Mouse (Mus musculus) stomach, postnatal 0 days (tissue): ENCODE results near the gene Tm9sf4. TPM values are rescaled to one million over a fixed set of nuclear protein-coding genes. Genes with fewer than 3 reads are reported as not detected.

Source experiments
- ATAC-seq: fragments of 200-750 bp; cut with Nextera tagmentation; 2 replicates; pipeline ENCODE4 v1.8.0; 2017; ENCODE audit not compliant: low FRiP score, low TSS enrichment
- DNase-seq: peaks from one replicate; pipeline ENCODE4 v3.0.0-alpha.2; 2016; ENCODE audit warnings: low spot score
- H3K27ac ChIP-seq: fragments of 300-500 bp; sonication (generic); replicated peaks from 2 replicates; pipeline ENCODE4 v1.5.1; 2014; ENCODE audit warnings: mild to moderate bottlenecking, control low read depth
- H3K27me3 ChIP-seq: fragments of 300-500 bp; sonication (generic); 2 replicates; pipeline ENCODE4 v1.6.1; 2014; ENCODE audit warnings: low read length; ENCODE audit not compliant: control insufficient read depth, insufficient read depth
- H3K36me3 ChIP-seq: fragments of 300-500 bp; sonication (generic); 2 replicates; pipeline ENCODE4 v1.6.1; 2014; ENCODE audit warnings: low read length, mixed read lengths; ENCODE audit not compliant: control insufficient read depth, insufficient read depth
- H3K4me1 ChIP-seq: fragments of 300-500 bp; sonication (generic); replicated peaks from 2 replicates; pipeline ENCODE4 v1.6.1; 2014; ENCODE audit warnings: antibody characterized with exemption; ENCODE audit not compliant: control insufficient read depth, insufficient read depth
- H3K4me2 ChIP-seq: fragments of 300-500 bp; sonication (generic); replicated peaks from 2 replicates; pipeline ENCODE4 v1.6.1; 2014; ENCODE audit warnings: low read depth, mild to moderate bottlenecking, control low read depth, moderate library complexity
- H3K4me3 ChIP-seq: fragments of 300-500 bp; sonication (generic); 2 replicates; pipeline ENCODE4 v1.5.1; 2014; ENCODE audit warnings: low read depth, low read length, control low read depth
- H3K9ac ChIP-seq: fragments of 300-500 bp; sonication (generic); 2 replicates; pipeline ENCODE4 v1.6.1; 2014; ENCODE audit warnings: mild to moderate bottlenecking, low read length, control low read depth, mixed read lengths
- H3K9me3 ChIP-seq: fragments of 300-500 bp; sonication (generic); 2 replicates; pipeline ENCODE4 v1.6.1; 2016; ENCODE audit warnings: low read length; ENCODE audit not compliant: control insufficient read depth
- CTCF ChIP-seq: IDR thresholded peaks from 2 replicates; pipeline ENCODE4 v1.5.1; 2016; ENCODE audit warnings: antibody characterized with exemption, low read depth, mild to moderate bottlenecking, moderate library complexity
- EP300 ChIP-seq: optimal IDR thresholded peaks from 2 replicates; pipeline ENCODE3; 2016; ENCODE audit warnings: antibody characterized with exemption
- WGBS: fragments of 180-500 bp; shearing (Covaris S2); extraction: QIAGEN DNeasy Blood & Tissue Kit; methylation state at CpG from one replicate; pipeline ENCODE4 v1.1.7; 2014; 5-methylcytosine and 5-hydroxymethylcytosine counted together
- polyA plus RNA-seq: library from polyadenylated mRNA; unstranded; fragments of >200 nt; fragmentation: Nextera tagmentation; extraction: Ambion mirVana; gene quantifications from 2 replicates; pipeline ENCODE4 v1.2.1, GENCODE M21; 2015

The Tm9sf4 gene
- polyA plus RNA-seq, 1 experiment from 2014 or later, result 45.6 TPM

DNA sequence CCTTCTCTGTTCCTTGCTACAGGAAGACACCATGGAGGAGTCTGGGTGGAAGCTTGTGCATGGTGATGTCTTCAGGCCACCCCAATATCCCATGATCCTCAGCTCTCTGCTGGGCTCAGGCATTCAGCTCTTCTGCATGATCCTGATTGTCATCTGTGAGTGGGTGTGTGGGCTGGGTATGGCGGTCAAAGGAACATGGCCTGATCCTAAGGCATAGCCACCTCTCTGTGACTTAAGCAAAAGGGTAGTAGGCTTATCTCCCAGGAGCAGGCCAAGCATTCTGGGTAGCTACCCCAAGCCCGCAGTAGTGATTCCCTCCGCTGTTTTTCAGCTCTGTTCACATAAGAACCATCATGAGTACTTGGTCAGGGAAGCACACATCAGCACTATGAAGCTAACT is 33.2 kb downstream of the Tm9sf4 start:
- ATAC-seq (no peak), DNase-seq (no peak)
- H3K9me3 ChIP-seq, result no peaks in the 10 kb centered on the region
- no peak overlapping the region for H3K9ac ChIP-seq
- H3K4me2 ChIP-seq, result no peak overlapping the region
- H3K4me3 ChIP-seq, result no peak overlapping the region
- H3K27me3 ChIP-seq, result no peaks in the 10 kb centered on the region
- WGBS, result 93% methylated on average over 3 of the region's 3 CpGs
- no peak overlapping the region for H3K27ac ChIP-seq
- H3K4me1 ChIP-seq, result no peaks in the 10 kb centered on the region
- H3K36me3 ChIP-seq, result peaks cover 42% of the 10 kb centered on the region
- TF ChIP-seq EP300, result no peak
- no peak for TF ChIP-seq CTCF

DNA sequence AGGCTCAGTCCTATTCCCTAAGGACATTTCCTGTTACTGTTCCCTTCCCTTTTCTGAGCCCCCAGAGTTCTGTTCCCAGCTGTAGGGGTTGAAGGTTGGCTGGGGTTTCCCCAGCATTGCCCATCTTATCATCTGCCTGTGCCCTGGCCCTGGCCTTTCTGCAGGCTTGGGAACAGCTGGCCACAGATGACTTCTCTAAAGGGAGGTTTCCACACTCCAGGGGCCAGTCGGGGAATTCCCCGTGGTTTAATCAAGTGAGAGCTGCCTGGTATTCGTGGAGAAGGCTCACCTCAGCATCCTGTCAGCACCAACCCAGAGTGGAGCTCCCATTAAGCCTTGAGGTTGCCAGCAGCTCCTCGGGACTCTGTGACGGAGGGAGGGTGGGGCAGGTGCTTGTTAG is 37.4 kb downstream of the Tm9sf4 start:
- TF ChIP-seq EP300, result no peak
- no peak for TF ChIP-seq CTCF
- Histone ChIP-seq H3K27me3 (no peaks in the 10 kb centered on the region), H3K4me3 (no peak overlapping the region), H3K4me2 (no peak overlapping the region), H3K27ac (no peak overlapping the region), H3K9me3 (no peaks in the 10 kb centered on the region), H3K4me1 (no peaks in the 10 kb centered on the region), H3K36me3 (peaks cover 35% of the 10 kb centered on the region), H3K9ac (no peak overlapping the region)
- ATAC-seq (no peak), DNase-seq (no peak)
- 62% methylated on average over 5 of the region's 5 CpGs for WGBS

DNA sequence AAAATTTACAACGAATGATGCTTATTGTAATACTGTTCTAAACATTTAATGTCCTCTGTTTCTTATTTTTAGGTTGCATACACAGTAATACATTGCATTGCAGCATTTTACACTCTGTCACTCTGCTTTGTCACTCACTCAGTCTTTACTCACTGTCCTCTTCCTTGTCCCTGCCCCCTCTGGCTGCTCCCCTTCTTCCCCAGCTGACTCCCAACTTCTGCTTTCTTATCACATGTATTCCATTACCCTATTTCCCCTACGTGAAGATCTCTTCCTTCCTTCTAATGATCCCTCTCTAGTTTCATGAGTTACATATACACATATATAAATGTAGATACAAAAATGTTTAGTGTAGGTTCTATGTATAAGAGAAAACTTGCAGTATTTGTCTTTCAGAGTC is 38.0 kb downstream of the Tm9sf4 start:
- Histone ChIP-seq H3K4me1 (no peaks in the 10 kb centered on the region), H3K36me3 (peaks cover 36% of the 10 kb centered on the region), H3K4me3 (no peak overlapping the region), H3K4me2 (no peak overlapping the region), H3K9ac (no peak overlapping the region), H3K27ac (no peak overlapping the region), H3K9me3 (no peaks in the 10 kb centered on the region), H3K27me3 (no peaks in the 10 kb centered on the region)
- no peak for TF ChIP-seq CTCF
- TF ChIP-seq EP300, result no peak
- ATAC-seq, result no peak
- WGBS, result 85% methylated on average over 2 of the region's 2 CpGs
- no peak for DNase-seq

DNA sequence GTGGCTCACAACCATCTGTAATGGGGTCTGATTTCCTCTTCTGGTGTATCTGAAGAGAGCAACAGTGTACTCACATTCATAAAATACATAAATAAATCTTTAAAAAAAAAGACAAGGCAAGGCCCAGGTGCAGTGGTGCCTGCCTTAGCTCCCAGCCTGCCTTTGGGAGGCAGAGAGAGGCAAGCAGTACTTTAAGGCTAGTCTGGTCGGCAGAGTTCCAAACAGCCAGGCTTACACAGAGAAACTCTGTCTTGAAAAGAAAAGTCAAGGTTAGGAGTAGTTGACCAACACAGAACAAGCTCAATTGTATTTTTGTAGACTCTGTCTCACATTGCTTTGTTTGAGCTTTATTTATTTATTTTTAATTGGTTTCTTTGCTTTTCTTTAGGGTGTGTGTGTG is 41.7 kb downstream of the Tm9sf4 start:
- no peaks in the 10 kb centered on the region for H3K9me3 ChIP-seq
- no peaks in the 10 kb centered on the region for H3K27me3 ChIP-seq
- H3K27ac ChIP-seq, result no peak overlapping the region
- ATAC-seq (no peak), DNase-seq (no peak)
- no peak overlapping the region for H3K4me3 ChIP-seq
- no peaks in the 10 kb centered on the region for H3K4me1 ChIP-seq
- H3K4me2 ChIP-seq, result no peak overlapping the region
- no peak overlapping the region for H3K9ac ChIP-seq
- peaks cover 15% of the 10 kb centered on the region for H3K36me3 ChIP-seq
- TF ChIP-seq EP300 (no peak), CTCF (no peak)
- WGBS, result 78% methylated on average over 1 of the region's 1 CpGs

DNA sequence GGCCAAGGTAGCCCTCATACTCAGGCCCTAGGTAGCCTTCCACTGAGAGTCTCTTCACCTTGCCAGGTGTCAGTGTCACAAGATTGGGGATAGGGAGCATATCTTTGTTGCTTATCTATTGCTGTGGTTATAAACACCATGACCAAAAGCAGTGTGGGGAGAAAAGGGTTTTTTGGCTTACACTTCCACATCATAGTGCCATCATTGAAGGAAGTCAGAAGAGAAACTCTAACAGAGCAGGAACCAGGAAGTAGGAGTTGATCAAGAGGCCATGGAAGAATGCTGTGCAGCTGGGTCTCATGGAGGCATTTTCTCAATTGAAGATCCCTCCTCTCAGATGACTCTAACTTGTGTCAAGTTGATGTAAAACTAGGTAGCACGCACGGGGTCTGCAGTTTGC is 47.0 kb downstream of the Tm9sf4 start:
- no peak for TF ChIP-seq CTCF
- no peak for TF ChIP-seq EP300
- WGBS, result 92% methylated on average over 2 of the region's 2 CpGs
- no peak overlapping the region for H3K27ac ChIP-seq
- ATAC-seq, result no peak
- no peak for DNase-seq
- no peak overlapping the region for H3K4me2 ChIP-seq
- H3K4me1 ChIP-seq, result no peaks in the 10 kb centered on the region
- no peak overlapping the region for H3K4me3 ChIP-seq
- peaks cover 14% of the 10 kb centered on the region for H3K36me3 ChIP-seq
- H3K9me3 ChIP-seq, result no peaks in the 10 kb centered on the region
- no peaks in the 10 kb centered on the region for H3K27me3 ChIP-seq
- H3K9ac ChIP-seq, result no peak overlapping the region

DNA sequence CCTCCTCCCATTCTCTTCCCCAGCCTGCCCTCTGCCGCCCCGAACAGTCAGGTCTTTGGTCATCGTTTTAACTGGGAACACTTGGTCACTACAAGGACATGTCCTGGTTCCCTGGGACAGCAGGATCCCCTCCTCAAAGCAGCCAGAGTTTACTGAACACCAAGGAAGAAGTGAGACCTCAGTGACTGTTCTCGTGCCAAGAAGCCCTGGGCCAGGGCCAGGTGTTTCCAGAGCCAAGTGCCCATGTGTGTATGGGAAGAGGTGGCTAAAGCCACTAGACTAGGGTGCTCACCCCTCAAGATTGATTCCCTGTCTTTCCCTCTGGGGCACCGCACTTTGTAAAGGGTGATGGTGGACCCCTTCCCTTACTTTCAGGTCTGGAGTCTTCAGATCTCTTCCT is 48.2 kb downstream of the Tm9sf4 start:
- H3K4me3 ChIP-seq, result no peak overlapping the region
- no peaks in the 10 kb centered on the region for H3K4me1 ChIP-seq
- H3K36me3 ChIP-seq, result peaks cover 11% of the 10 kb centered on the region
- TF ChIP-seq EP300, result no peak
- no peak for TF ChIP-seq CTCF
- H3K9me3 ChIP-seq, result no peaks in the 10 kb centered on the region
- H3K27me3 ChIP-seq, result no peaks in the 10 kb centered on the region
- no peak for ATAC-seq
- DNase-seq, result no peak
- H3K4me2 ChIP-seq, result no peak overlapping the region
- no peak overlapping the region for H3K9ac ChIP-seq
- 85% methylated on average over 5 of the region's 5 CpGs for WGBS
- H3K27ac ChIP-seq, result no peak overlapping the region
